Mouse (Mus musculus) midbrain, embryonic 13.5 days (tissue): ENCODE data around the gene Gadd45a. TPM values are rescaled to one million over a fixed set of nuclear protein-coding genes. Genes with fewer than 3 reads are reported as not detected.

Experiments used
- ATAC-seq: fragments of 200-750 bp; cut with Nextera tagmentation; 2 replicates; pipeline ENCODE4 v1.8.0; 2017; ENCODE audit warnings: mild to moderate bottlenecking, moderate TSS enrichment, moderate library complexity
- H3K27ac ChIP-seq: fragments of 300-500 bp; sonication (generic); 2 replicates; pipeline ENCODE4 v1.5.1; 2015; ENCODE audit warnings: inconsistent platforms, mild to moderate bottlenecking, moderate library complexity
- H3K27me3 ChIP-seq: fragments of 300-500 bp; sonication (generic); 2 replicates; pipeline ENCODE4 v1.6.1; 2015; ENCODE audit warnings: mild to moderate bottlenecking, inconsistent platforms
- H3K36me3 ChIP-seq: fragments of 300-500 bp; sonication (generic); 2 replicates; pipeline ENCODE4 v1.6.1; 2015; ENCODE audit warnings: mild to moderate bottlenecking, inconsistent platforms
- H3K4me1 ChIP-seq: fragments of 300-500 bp; sonication (generic); replicated peaks from 2 replicates; pipeline ENCODE4 v1.6.1; 2015; ENCODE audit warnings: inconsistent platforms
- H3K4me2 ChIP-seq: fragments of 300-500 bp; sonication (generic); replicated peaks from 2 replicates; pipeline ENCODE4 v1.6.1; 2015; ENCODE audit warnings: moderate library complexity, mild to moderate bottlenecking, inconsistent platforms
- H3K4me3 ChIP-seq: fragments of 300-500 bp; sonication (generic); replicated peaks from 2 replicates; pipeline ENCODE4 v1.5.1; 2015; ENCODE audit warnings: mild to moderate bottlenecking, inconsistent platforms
- H3K9ac ChIP-seq: fragments of 300-500 bp; sonication (generic); replicated peaks from 2 replicates; pipeline ENCODE4 v1.6.1; 2015; ENCODE audit warnings: mild to moderate bottlenecking, inconsistent platforms
- H3K9me3 ChIP-seq: fragments of 300-500 bp; sonication (generic); 2 replicates; pipeline ENCODE4 v1.6.1; 2016; ENCODE audit warnings: mild to moderate bottlenecking, inconsistent platforms
- WGBS: fragments of 180-500 bp; shearing (Covaris S2); methylation state at CpG from one replicate; pipeline ENCODE4 v1.1.7; 2015; 5-methylcytosine and 5-hydroxymethylcytosine counted together
- polyA plus RNA-seq: library from polyadenylated mRNA; unstranded; fragments of >200 nt; fragmentation: Nextera tagmentation; extraction: Ambion mirVana; gene quantifications from 2 replicates; pipeline ENCODE4 v1.2.1, GENCODE M21; 2015

The Gadd45a gene
- polyA plus RNA-seq, 1 experiment from 2014 or later, result 21.1 TPM

DNA sequence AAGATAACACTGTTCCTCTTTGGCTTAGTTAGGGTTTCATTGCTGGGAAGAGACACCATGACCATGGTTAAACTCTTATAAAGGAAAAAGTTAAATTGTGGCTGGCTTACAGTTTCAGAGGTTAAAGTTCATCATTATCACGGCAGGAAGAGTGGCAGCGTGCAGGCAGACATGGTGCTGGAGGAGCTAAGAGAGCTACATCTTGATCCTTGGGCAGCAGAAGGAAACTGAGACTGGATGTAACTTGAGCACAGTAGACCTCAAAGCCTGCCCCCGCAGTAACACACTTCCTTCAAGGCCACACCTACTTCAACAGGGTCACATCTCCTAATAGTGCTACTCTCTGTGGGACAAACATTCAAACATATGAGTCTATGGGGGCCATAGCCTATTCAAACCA, 47.7 kb downstream of the Gadd45a start:
- Histone ChIP-seq H3K27ac (no peak overlapping the region), H3K4me3 (no peak overlapping the region), H3K36me3 (no peaks in the 10 kb centered on the region), H3K27me3 (no peaks in the 10 kb centered on the region), H3K4me1 (no peaks in the 10 kb centered on the region), H3K4me2 (no peak overlapping the region), H3K9ac (no peak overlapping the region), H3K9me3 (no peaks in the 10 kb centered on the region)
- ATAC-seq, result no peak
- WGBS, result 86% methylated on average over 3 of the region's 3 CpGs

GRCm38 (mm10) chr6:66989037-66989436, 48.2 kb downstream of the Gadd45a start:
- no peaks in the 10 kb centered on the region for H3K36me3 ChIP-seq
- no peaks in the 10 kb centered on the region for H3K27me3 ChIP-seq
- H3K4me2 ChIP-seq, result no peak overlapping the region
- H3K9me3 ChIP-seq, result no peaks in the 10 kb centered on the region
- H3K4me1 ChIP-seq, result no peaks in the 10 kb centered on the region
- no peak for ATAC-seq
- no peak overlapping the region for H3K4me3 ChIP-seq
- H3K9ac ChIP-seq, result no peak overlapping the region
- no peak overlapping the region for H3K27ac ChIP-seq
- WGBS, result 93% methylated on average over 6 of the region's 6 CpGs

DNA sequence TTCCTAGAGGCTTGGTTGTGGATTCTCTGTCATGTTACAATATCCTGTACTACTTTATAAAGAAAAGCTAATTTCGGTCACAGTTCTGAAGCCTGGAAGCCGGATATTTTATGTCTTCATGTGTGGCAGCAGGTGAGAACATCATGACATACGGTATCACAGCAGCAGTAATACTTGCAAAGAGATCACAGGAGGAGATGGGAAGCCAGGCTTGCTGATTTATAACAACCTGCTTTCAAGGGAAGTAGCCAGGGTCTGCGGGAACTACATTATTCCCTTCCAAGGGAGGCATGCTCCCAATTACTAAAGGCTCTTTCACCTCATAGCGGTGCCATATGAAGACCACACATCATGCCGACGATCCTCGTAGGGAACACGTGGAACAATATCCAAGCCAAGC, 48.9 kb downstream of the Gadd45a start:
- no peaks in the 10 kb centered on the region for H3K36me3 ChIP-seq
- no peak overlapping the region for H3K4me3 ChIP-seq
- H3K4me1 ChIP-seq, result no peaks in the 10 kb centered on the region
- H3K27me3 ChIP-seq, result no peaks in the 10 kb centered on the region
- no peak overlapping the region for H3K9ac ChIP-seq
- no peak overlapping the region for H3K27ac ChIP-seq
- 88% methylated on average over 9 of the region's 9 CpGs for WGBS
- no peak for ATAC-seq
- no peak overlapping the region for H3K4me2 ChIP-seq
- no peaks in the 10 kb centered on the region for H3K9me3 ChIP-seq

DNA sequence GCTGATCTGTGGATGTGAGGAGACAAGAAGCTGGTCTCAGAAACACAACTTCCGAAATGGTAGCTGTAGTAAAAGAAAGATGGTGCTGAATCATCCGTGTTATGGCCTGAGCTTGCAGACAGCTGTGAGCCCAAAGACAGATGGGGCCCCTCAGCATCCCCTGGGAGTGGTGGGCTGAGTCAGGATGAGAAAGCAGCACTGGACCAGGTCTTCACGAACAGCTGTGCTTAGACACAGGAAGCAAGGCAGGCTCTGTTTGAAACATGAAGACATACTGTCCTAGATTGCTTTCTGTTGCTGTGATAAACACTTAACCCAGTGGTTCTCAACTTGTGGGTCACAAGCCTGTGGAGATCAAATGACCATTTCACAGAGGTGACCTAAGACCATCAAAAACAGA, 49.6 kb downstream of the Gadd45a start:
- 75% methylated on average over 3 of the region's 3 CpGs for WGBS
- Histone ChIP-seq H3K27me3 (no peaks in the 10 kb centered on the region), H3K4me2 (no peak overlapping the region), H3K27ac (no peak overlapping the region), H3K9me3 (no peaks in the 10 kb centered on the region), H3K4me3 (no peak overlapping the region), H3K9ac (no peak overlapping the region), H3K36me3 (no peaks in the 10 kb centered on the region), H3K4me1 (no peaks in the 10 kb centered on the region)
- ATAC-seq, result no peak

GRCm38 (mm10) chr6:66986063-66986462, 51.2 kb downstream of the Gadd45a start:
- H3K9me3 ChIP-seq, result no peaks in the 10 kb centered on the region
- no peaks in the 10 kb centered on the region for H3K27me3 ChIP-seq
- no peak overlapping the region for H3K4me3 ChIP-seq
- no peak overlapping the region for H3K9ac ChIP-seq
- no peaks in the 10 kb centered on the region for H3K4me1 ChIP-seq
- H3K27ac ChIP-seq, result no peak overlapping the region
- no peak overlapping the region for H3K4me2 ChIP-seq
- no peak for ATAC-seq
- H3K36me3 ChIP-seq, result no peaks in the 10 kb centered on the region
- WGBS, result 84% methylated on average over 12 of the region's 12 CpGs

- no peak overlapping the region for H3K4me3 ChIP-seq
- no peak overlapping the region for H3K9ac ChIP-seq
- H3K27me3 ChIP-seq, result no peaks in the 10 kb centered on the region
- ATAC-seq, result 0 out of 2 replicates have a peak, but pooled peaks have one; percentile 4
- H3K36me3 ChIP-seq, result no peaks in the 10 kb centered on the region
- no peaks in the 10 kb centered on the region for H3K9me3 ChIP-seq
- H3K4me2 ChIP-seq, result no peak overlapping the region
- H3K4me1 ChIP-seq, result no peaks in the 10 kb centered on the region
- H3K27ac ChIP-seq, result no peak overlapping the region
- WGBS, result 83% methylated on average over 7 of the region's 7 CpGs
Observed at GRCm38 (mm10) chr6:66985500-66985899, 51.8 kb downstream of the Gadd45a start.

Other genes starting within 250 kb of the Gadd45a start
- not detected in 2 replicates for gene Vmn1r39, start 226.8 kb downstream of the Gadd45a start, polyA plus RNA-seq
- gene Gng12, start 141.1 kb downstream of the Gadd45a start, polyA plus RNA-seq, result 18.8 and 21.9 TPM in 2 replicates
- gene Serbp1, start 200.7 kb upstream of the Gadd45a start, polyA plus RNA-seq, result 316 and 320 TPM in 2 replicates